Mouse (Mus musculus) heart, postnatal 0 days (tissue): ENCODE results near the gene Slc18a3. TPM values are rescaled to one million over a fixed set of nuclear protein-coding genes. Genes with fewer than 3 reads are reported as not detected.

Source experiments
- ATAC-seq: fragments of 200-750 bp; cut with Nextera tagmentation; 2 replicates; pipeline ENCODE4 v1.8.0; 2017; ENCODE audit warnings: low read depth, moderate number of reproducible peaks, moderate library complexity; ENCODE audit not compliant: insufficient read depth
- DNase-seq: peaks from one replicate; pipeline ENCODE4 v3.0.0-alpha.2; 2016; ENCODE audit warnings: low spot score
- H3K27ac ChIP-seq: fragments of 300-500 bp; sonication (generic); 2 replicates; pipeline ENCODE4 v1.5.1; 2014; ENCODE audit warnings: low read depth, mild to moderate bottlenecking
- H3K27me3 ChIP-seq: fragments of 300-500 bp; sonication (generic); 2 replicates; pipeline ENCODE4 v1.6.1; 2014; ENCODE audit warnings: low read length, mixed read lengths; ENCODE audit not compliant: control insufficient read depth, insufficient read depth
- H3K36me3 ChIP-seq: fragments of 300-500 bp; sonication (generic); replicated peaks from 2 replicates; pipeline ENCODE4 v1.6.1; 2014; ENCODE audit warnings: low read length, mixed read lengths; ENCODE audit not compliant: control insufficient read depth, insufficient read depth
- H3K4me1 ChIP-seq: fragments of 300-500 bp; sonication (generic); 2 replicates; pipeline ENCODE4 v1.6.1; 2014; ENCODE audit warnings: antibody characterized with exemption; ENCODE audit not compliant: control insufficient read depth, insufficient read depth
- H3K4me2 ChIP-seq: fragments of 300-500 bp; sonication (generic); 2 replicates; pipeline ENCODE4 v1.6.1; 2014; ENCODE audit warnings: low read depth, mild to moderate bottlenecking, low read length, moderate library complexity
- H3K4me3 ChIP-seq: fragments of 300-500 bp; sonication (generic); 2 replicates; pipeline ENCODE4 v1.5.1; 2014; ENCODE audit warnings: low read depth, low read length
- H3K9ac ChIP-seq: fragments of 300-500 bp; sonication (generic); replicated peaks from 2 replicates; pipeline ENCODE4 v1.6.1; 2014; ENCODE audit warnings: low read depth, low read length, mixed read lengths
- H3K9me3 ChIP-seq: fragments of 300-500 bp; sonication (generic); replicated peaks from 2 replicates; pipeline ENCODE4 v1.6.1; 2016; ENCODE audit warnings: low read length; ENCODE audit not compliant: control insufficient read depth
- CTCF ChIP-seq: IDR thresholded peaks from 2 replicates; pipeline ENCODE4 v1.5.1; 2016; ENCODE audit warnings: antibody characterized with exemption, control low read depth, low read depth
- EP300 ChIP-seq: IDR thresholded peaks from 2 replicates; pipeline ENCODE4 v1.6.1; 2016; ENCODE audit warnings: antibody characterized with exemption, low read depth
- WGBS: fragments of 180-500 bp; shearing (Covaris S2); extraction: QIAGEN DNeasy Blood & Tissue Kit; methylation state at CpG from one replicate; pipeline ENCODE4 v1.1.7; 2014; 5-methylcytosine and 5-hydroxymethylcytosine counted together
- polyA plus RNA-seq: library from polyadenylated mRNA; unstranded; fragments of >200 nt; fragmentation: Nextera tagmentation; extraction: Ambion mirVana; gene quantifications from 2 replicates; pipeline ENCODE4 v1.2.1, GENCODE M21; 2015
- total RNA-seq: library from RNA; depleted of rRNA; stranded (reverse); fragments of >200 nt; gene quantifications from 2 replicates; pipeline ENCODE4 v1.2.3, GENCODE M21; 2014; ENCODE audit warnings: low replicate concordance

Gene Slc18a3
- total and polyA plus RNA-seq, 2 experiments from 2014 or later = 0.15 TPM; not detected in 1

DNA sequence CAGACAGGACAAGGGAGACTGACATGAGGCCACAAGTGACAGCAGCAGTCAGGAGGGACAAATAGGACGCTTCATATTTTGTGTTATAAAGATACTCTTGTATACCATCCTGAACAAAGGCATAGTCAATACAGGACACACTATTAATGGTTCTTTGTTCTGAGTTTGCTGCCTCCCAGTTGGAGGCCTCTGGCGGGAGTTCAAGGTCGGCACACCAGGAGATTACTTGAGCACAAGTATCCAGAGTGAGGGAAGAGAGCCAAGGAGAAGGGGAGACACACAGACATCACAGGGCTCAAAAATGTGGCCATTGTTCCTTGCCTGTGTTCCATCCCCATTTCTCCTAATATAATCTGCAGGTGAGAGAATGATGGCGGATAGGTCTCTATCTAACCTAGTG lies 42.6 kb upstream of the Slc18a3 start:
- H3K4me3 ChIP-seq = no peak overlapping the region
- no peak overlapping the region for H3K4me2 ChIP-seq
- H3K27me3 ChIP-seq = no peaks in the 10 kb centered on the region
- 69% methylated on average over 4 of the region's 4 CpGs for WGBS
- no peak overlapping the region for H3K9ac ChIP-seq
- TF ChIP-seq CTCF (no peak), EP300 (no peak)
- H3K36me3 ChIP-seq = no peaks in the 10 kb centered on the region
- ATAC-seq = no peak
- no peak overlapping the region for H3K27ac ChIP-seq
- DNase-seq = no peak
- no peaks in the 10 kb centered on the region for H3K9me3 ChIP-seq
- no peaks in the 10 kb centered on the region for H3K4me1 ChIP-seq

GRCm38 (mm10) chr14:32506329-32506728 lies 41.7 kb upstream of the Slc18a3 start:
- Histone ChIP-seq H3K4me3 (no peak overlapping the region), H3K9ac (no peak overlapping the region), H3K27ac (no peak overlapping the region), H3K27me3 (no peaks in the 10 kb centered on the region), H3K9me3 (no peaks in the 10 kb centered on the region), H3K4me1 (no peaks in the 10 kb centered on the region), H3K4me2 (no peak overlapping the region), H3K36me3 (no peaks in the 10 kb centered on the region)
- DNase-seq (no peak), ATAC-seq (no peak)
- no peak for TF ChIP-seq EP300
- TF ChIP-seq CTCF = no peak
- 78% methylated on average over 10 of the region's 10 CpGs for WGBS

DNA sequence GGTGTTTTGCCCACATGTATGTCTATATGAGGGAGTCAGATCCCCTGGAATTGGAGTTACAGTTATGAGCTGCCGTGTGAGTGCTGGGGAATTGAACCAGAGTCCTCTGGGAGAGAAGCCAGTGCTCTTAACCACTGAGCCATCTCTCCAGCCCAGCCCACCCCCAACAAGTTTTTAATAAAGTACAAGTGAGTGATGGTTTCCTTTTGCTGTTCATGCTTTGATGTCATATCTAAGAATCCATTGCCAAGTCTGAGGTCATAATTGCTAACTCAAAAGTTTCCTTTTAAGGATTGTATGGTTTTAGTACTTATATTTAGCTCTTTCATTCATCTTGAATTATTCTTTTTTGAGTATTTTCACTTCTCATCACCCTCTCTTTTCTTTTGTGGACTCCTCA lies 39.2 kb upstream of the Slc18a3 start:
- Histone ChIP-seq H3K27ac (no peak overlapping the region), H3K4me2 (no peak overlapping the region), H3K4me1 (no peaks in the 10 kb centered on the region), H3K4me3 (no peak overlapping the region), H3K27me3 (no peaks in the 10 kb centered on the region), H3K9me3 (no peaks in the 10 kb centered on the region), H3K9ac (no peak overlapping the region), H3K36me3 (no peaks in the 10 kb centered on the region)
- TF ChIP-seq EP300 = no peak
- TF ChIP-seq CTCF = no peak
- ATAC-seq (no peak), DNase-seq (no peak)
- WGBS = 64% methylated on average over 1 of the region's 1 CpGs

DNA sequence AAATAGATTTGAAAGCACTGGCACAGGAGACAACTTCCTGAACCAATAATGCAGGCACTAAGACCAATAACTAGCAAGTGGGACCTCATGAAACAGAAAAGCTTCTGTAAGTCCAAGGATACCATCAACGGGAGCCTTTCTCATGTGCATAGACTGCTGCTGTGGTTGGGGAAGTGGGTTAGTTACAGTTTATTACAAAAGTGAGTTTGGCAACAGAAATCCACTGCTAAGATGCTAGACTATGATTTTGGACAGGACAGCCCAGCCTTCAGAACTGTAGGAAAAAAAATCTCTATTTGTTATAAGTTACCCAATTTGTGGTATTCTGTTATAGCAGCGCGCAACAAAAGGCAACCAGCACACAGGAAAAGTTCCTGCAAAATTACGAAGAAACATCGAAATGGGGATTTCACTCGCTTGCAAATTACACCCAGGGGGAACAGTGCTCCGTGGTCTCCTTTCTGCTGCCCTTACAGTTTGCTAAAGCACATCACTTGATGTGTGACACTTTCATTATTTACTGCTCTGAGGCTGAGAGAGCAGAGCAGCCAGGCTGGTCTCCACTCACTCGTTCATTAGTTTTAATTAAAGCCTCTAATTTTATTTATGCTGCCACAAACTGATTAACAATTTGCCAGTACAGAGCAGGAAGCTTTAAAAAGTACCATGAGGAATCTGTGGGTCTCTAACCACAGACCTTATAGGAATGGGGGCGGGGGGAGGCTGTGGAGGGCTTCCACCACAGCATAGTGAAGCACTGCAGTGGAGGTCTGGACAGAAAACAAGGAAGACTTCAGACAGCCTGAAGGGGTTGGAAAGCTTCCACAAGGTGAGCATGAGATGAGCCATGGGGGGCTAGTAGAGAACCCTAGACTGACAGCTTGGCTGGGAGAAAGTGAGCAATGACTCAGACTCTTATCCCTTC lies 38.4 kb upstream of the Slc18a3 start:
- Histone ChIP-seq H3K9ac (no peak overlapping the region), H3K4me2 (no peak overlapping the region), H3K36me3 (no peaks in the 10 kb centered on the region), H3K9me3 (no peaks in the 10 kb centered on the region), H3K27me3 (no peaks in the 10 kb centered on the region), H3K4me3 (no peak overlapping the region), H3K4me1 (no peaks in the 10 kb centered on the region), H3K27ac (no peak overlapping the region)
- TF ChIP-seq EP300 = no peak
- TF ChIP-seq CTCF = no peak
- 73% methylated on average over 9 of the region's 9 CpGs for WGBS
- no peak for DNase-seq
- no peak for ATAC-seq

DNA sequence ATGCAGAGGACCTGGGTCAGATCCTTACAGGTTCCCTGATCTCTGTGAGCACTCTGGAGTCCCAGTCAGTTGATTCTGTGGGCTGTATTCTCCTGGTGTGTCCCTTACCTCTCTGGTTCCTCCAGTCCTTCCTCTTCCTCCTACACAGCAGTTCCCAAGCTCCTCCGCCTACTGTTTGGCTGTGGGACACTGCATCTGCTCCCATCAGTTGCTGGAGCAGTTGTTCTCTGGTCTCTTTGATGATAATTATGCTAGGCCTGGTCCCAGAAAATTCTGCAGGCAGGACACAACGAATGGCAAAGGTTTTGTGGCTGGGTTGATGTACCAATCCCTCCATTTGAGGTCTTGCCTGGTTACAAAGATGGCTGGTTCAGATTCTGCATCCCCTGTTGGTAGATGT lies 36.7 kb upstream of the Slc18a3 start:
- Histone ChIP-seq H3K27ac (no peak overlapping the region), H3K4me3 (no peak overlapping the region), H3K4me1 (no peaks in the 10 kb centered on the region), H3K4me2 (no peak overlapping the region), H3K9me3 (no peaks in the 10 kb centered on the region), H3K36me3 (no peaks in the 10 kb centered on the region), H3K9ac (no peak overlapping the region), H3K27me3 (no peaks in the 10 kb centered on the region)
- WGBS = 57% methylated on average over 2 of the region's 2 CpGs
- ATAC-seq (no peak), DNase-seq (no peak)
- TF ChIP-seq CTCF (no peak), EP300 (no peak)
